Mouse (Mus musculus): ENCODE measurements around the gene Mmel1.

The Mmel1 gene
- long read RNA-seq, experiment 1, partial matches to known transcripts, result 5 of 5 reads
- long read RNA-seq, experiment 1, other reads (novel, unspliced or antisense), result 0 of 5 reads
- long read RNA-seq, experiment 2, result 0 reads

GRCm38 (mm10) chr4:154869440-154869839 lies at the start of gene Mmel1:
TSS of gene Mmel1 (plus strand) at chr4:154869585.
- intact Hi-C loops (cut with DNase I), result no loop called here

- intact Hi-C loops (cut with DNase I), result loop anchor here (10.0 kb wide), 1 partner anchor 501 kb away; no protein-coding TSS in a partner anchor
Observed at GRCm38 (mm10) chr4:154825662-154826061, 43.7 kb upstream of the Mmel1 start.

GRCm38 (mm10) chr4:154826224-154826623 lies 43.2 kb upstream of the Mmel1 start:
- intact Hi-C loops (cut with DNase I), result loop anchor here (10.0 kb wide), 1 partner anchor 501 kb away; no protein-coding TSS in a partner anchor

- intact Hi-C loops (cut with DNase I), result loop anchor here (10.0 kb wide), 1 partner anchor 502 kb away; no protein-coding TSS in a partner anchor
Observed at GRCm38 (mm10) chr4:154827181-154827580, 42.2 kb upstream of the Mmel1 start.

GRCm38 (mm10) chr4:154827861-154828610 lies 41.3 kb upstream of the Mmel1 start:
- intact Hi-C loops (cut with DNase I), result loop anchor here (10.0 kb wide), 1 partner anchor 503 kb away; no protein-coding TSS in a partner anchor

GRCm38 (mm10) chr4:154831915-154832573 lies 37.3 kb upstream of the Mmel1 start:
- intact Hi-C loops (cut with DNase I), result no loop called here

- intact Hi-C loops (cut with DNase I), result no loop called here
Observed at GRCm38 (mm10) chr4:154836183-154836915, 33.0 kb upstream of the Mmel1 start.

- intact Hi-C loops (cut with DNase I), result no loop called here
Observed at GRCm38 (mm10) chr4:154837170-154837569, 32.2 kb upstream of the Mmel1 start, which contains the start of gene Ttc34. TSS of gene Ttc34 (plus strand) at chr4:154837459.

GRCm38 (mm10) chr4:154838741-154839140 lies 30.6 kb upstream of the Mmel1 start:
- intact Hi-C loops (cut with DNase I), result no loop called here

GRCm38 (mm10) chr4:154839406-154839805 lies 30.0 kb upstream of the Mmel1 start:
- intact Hi-C loops (cut with DNase I), result no loop called here

- intact Hi-C loops (cut with DNase I), result no loop called here
Observed at GRCm38 (mm10) chr4:154852696-154853095, 16.7 kb upstream of the Mmel1 start.

GRCm38 (mm10) chr4:154853881-154854280 lies 15.5 kb upstream of the Mmel1 start:
- intact Hi-C loops (cut with DNase I), result no loop called here

- intact Hi-C loops (cut with DNase I), result no loop called here
Observed at GRCm38 (mm10) chr4:154854676-154855345, 14.6 kb upstream of the Mmel1 start.

GRCm38 (mm10) chr4:154855721-154856479 lies 13.5 kb upstream of the Mmel1 start:
- intact Hi-C loops (cut with DNase I), result no loop called here

GRCm38 (mm10) chr4:154856480-154856837 lies 12.9 kb upstream of the Mmel1 start:
- intact Hi-C loops (cut with DNase I), result no loop called here

- intact Hi-C loops (cut with DNase I), result no loop called here
Observed at GRCm38 (mm10) chr4:154856882-154857281, 12.5 kb upstream of the Mmel1 start.

- intact Hi-C loops (cut with DNase I), result no loop called here
Observed at GRCm38 (mm10) chr4:154857366-154858240, 11.8 kb upstream of the Mmel1 start.

- intact Hi-C loops (cut with DNase I), result no loop called here
Observed at GRCm38 (mm10) chr4:154858601-154859000, 10.8 kb upstream of the Mmel1 start.

GRCm38 (mm10) chr4:154861967-154862366 lies 7.4 kb upstream of the Mmel1 start:
- intact Hi-C loops (cut with DNase I), result no loop called here
